Mouse (Mus musculus): Measurements from ENCODE around the gene Slc25a27. TPM values are rescaled to one million over a fixed set of nuclear protein-coding genes. Genes with fewer than 3 reads are reported as not detected.

Gene Slc25a27
- total and polyA plus RNA-seq, 3 experiments = 0.13 to 0.49 (median 0.40) TPM

- Histone ChIP-seq H3K4me2 (ENCODE audit: insufficient read depth, low read depth, poor library complexity, severe bottlenecking) (no peak within 1 kb of the TSS), H3K4me1 (ENCODE audit: control insufficient read depth in 1 of 2, insufficient read depth in 2 of 2) (no peaks in the 10 kb centered on the region), H3K36me3 (replicated peaks in 1 of 2; ENCODE audit: control insufficient read depth in 1 of 2, insufficient read depth in 1 of 2, low read length in 1 of 2) (no peaks in the 10 kb centered on the region), H3K4me3 (replicated peaks in 1 of 3; ENCODE audit: low read depth in 2 of 3, low read length in 2 of 3, poor library complexity in 1 of 3) (peak within 1 kb of the TSS in 1 of 3 experiments; percentile 61), H3K79me2 (replicated peaks; ENCODE audit: control insufficient read depth, extremely low read depth, insufficient read depth, poor library complexity, severe bottlenecking) (no peaks in the 10 kb centered on the region), H3K27me3 (replicated peaks) (no peaks in the 10 kb centered on the region), H3K9me3 (replicated peaks; ENCODE audit: low read length) (peaks cover 20% of the 10 kb centered on the region), H3K27ac (ENCODE audit: insufficient read depth, low read depth) (no peak within 1 kb of the TSS), H3K9ac (ENCODE audit: insufficient read depth, low read depth) (no peak within 1 kb of the TSS)
- TF ChIP-seq ZNF384 (IDR thresholded peaks at IDR 0.05; ENCODE audit: low read depth, low read length) (peak; percentile 82), JUN (IDR thresholded peaks at IDR 0.05; ENCODE audit: insufficient read depth, low read depth, low read length) (no peak), ZC3H11A (IDR thresholded peaks at IDR 0.05; ENCODE audit: low read depth, low read length) (no peak), MXI1 (IDR thresholded peaks at IDR 0.05; ENCODE audit: low read depth, low read length) (no peak), TCF12 (IDR thresholded peaks at IDR 0.05; ENCODE audit: low read depth, low read length) (no peak), RCOR1 (conservative IDR thresholded peaks at IDR 0.05; ENCODE audit: low read depth, low read length) (no peak), PAX5 (IDR thresholded peaks at IDR 0.05; ENCODE audit: low read length) (no peak), TBP (conservative IDR thresholded peaks at IDR 0.05; ENCODE audit: low read depth, low read length) (no peak)
- dilution Hi-C loops (cut with MboI; ENCODE audit: extremely low pct_ligation_motif_present, extremely low pct_unique_long_range_greater_than_20kb, low sequenced_read_pairs) = no loop called here
- in situ Hi-C loops (cut with MboI; ENCODE audit: low pct_ligation_motif_present, low pct_unique_long_range_greater_than_20kb, low sequenced_read_pairs) = no loop called here
- DNase-seq (ENCODE audit: extremely low read depth) = no peak
Measured at GRCm38 (mm10) chr17:43667290-43667843, 353 bp upstream of the Slc25a27 start, which contains the start of gene Cyp39a1. Gene Cyp39a1 (plus strand): TSS chr17:43667425.

DNA sequence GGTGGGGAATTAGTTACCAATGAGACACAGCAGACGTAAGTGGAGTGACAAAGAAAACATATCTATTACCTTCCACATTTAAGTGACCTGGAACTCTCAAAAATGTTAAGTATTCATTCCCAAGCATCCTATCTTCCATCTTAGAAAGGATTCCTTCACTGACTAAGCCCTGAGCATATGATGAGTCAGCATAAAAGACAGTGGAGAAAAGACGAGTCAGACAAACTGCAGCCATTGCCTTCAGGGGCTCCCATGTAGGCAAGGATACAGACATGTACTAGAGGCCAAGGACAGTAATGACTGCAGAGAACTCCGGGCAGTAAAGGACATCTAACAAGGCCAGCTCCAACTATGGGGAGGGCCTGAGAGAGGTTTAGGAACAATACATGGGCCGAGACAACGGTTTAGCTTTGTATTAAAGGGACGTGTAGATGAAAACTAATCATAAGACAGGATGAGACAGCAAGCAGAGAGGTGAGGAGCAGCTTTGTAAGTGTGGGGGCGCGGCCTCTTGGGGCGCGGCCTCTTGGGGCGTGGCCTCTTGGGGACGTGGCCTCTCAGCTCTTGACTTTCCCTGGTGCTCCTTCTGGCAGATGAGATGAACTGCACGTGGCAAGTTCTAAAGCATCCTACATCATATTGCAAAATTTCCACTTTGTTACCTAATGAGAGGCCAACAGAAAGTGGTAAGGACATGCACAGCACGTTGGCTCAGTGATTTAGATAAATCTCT is 15.5 kb downstream of the Slc25a27 start:
- Histone ChIP-seq H3K9me3 (replicated peaks; ENCODE audit: low read length) (peaks cover 29% of the 10 kb centered on the region), H3K4me1 (ENCODE audit: control insufficient read depth in 1 of 2, insufficient read depth in 2 of 2) (no peaks in the 10 kb centered on the region), H3K36me3 (replicated peaks in 1 of 2; ENCODE audit: control insufficient read depth in 1 of 2, insufficient read depth in 1 of 2, low read length in 1 of 2) (no peaks in the 10 kb centered on the region), H3K4me3 (replicated peaks in 1 of 3; ENCODE audit: low read depth in 2 of 3, low read length in 2 of 3, poor library complexity in 1 of 3) (no peak overlapping the region), H3K27me3 (replicated peaks) (no peaks in the 10 kb centered on the region), H3K79me2 (replicated peaks; ENCODE audit: control insufficient read depth, extremely low read depth, insufficient read depth, poor library complexity, severe bottlenecking) (no peaks in the 10 kb centered on the region), H3K27ac (ENCODE audit: insufficient read depth, low read depth) (no peak overlapping the region), H3K4me2 (ENCODE audit: insufficient read depth, low read depth, poor library complexity, severe bottlenecking) (no peak overlapping the region), H3K9ac (ENCODE audit: insufficient read depth, low read depth) (no peak overlapping the region)
- TF ChIP-seq EP300 (IDR thresholded peaks at IDR 0.05; ENCODE audit: low read length) (no peak), RAD21 (IDR thresholded peaks at IDR 0.05; ENCODE audit: low read depth, low read length) (no peak), ELF1 (IDR thresholded peaks at IDR 0.05; ENCODE audit: low read depth, low read length) (no peak), USF2 (conservative IDR thresholded peaks at IDR 0.05; ENCODE audit: low read depth, low read length) (no peak), MAFK (IDR thresholded peaks at IDR 0.05; ENCODE audit: insufficient replicate concordance, low read length) (peak; percentile 82), NELFE (IDR thresholded peaks at IDR 0.05; ENCODE audit: low read depth, low read length) (no peak)
- DNase-seq (ENCODE audit: extremely low read depth) = peak; percentile 8
- dilution Hi-C loops (cut with MboI; ENCODE audit: extremely low pct_ligation_motif_present, extremely low pct_unique_long_range_greater_than_20kb, low sequenced_read_pairs) (no loop called here), in situ Hi-C loops (cut with MboI; ENCODE audit: low pct_ligation_motif_present, low pct_unique_long_range_greater_than_20kb, low sequenced_read_pairs) (no loop called here)
